Mouse (Mus musculus) erythroblast, embryonic 14.5 days (primary cell): ENCODE results near the gene Akr7a5.

Experiments used
- GATA1 ChIP-seq: IDR thresholded peaks from 2 replicates; pipeline ENCODE4 v1.6.1; 2012; ENCODE audit warnings: low read length, inconsistent platforms, mixed read lengths
- TAL1 ChIP-seq: IDR thresholded peaks from 3 replicates; pipeline ENCODE4 v1.6.1; 2012; ENCODE audit warnings: low read length, inconsistent platforms, mixed read lengths

DNA sequence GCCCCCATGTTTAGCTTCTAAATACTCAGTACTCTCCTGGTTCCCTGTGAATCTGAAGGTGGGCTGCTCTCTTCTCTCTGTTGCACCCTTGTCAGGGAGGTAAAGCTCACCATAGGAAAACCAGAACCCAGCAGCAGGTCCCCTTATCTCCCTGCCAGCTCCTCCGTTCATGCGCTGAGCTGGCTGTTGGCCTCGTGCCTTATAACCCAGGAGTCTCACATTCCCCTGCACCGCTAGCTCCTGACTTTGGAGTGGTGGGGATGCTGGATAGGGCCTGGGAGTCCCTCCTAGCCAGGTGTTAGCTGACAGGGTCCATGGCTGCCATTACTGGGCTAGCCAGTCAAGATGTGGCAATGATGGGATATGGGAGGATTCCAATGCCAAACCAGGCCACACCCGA lies 24.3 kb upstream of the Akr7a5 start:
- TF ChIP-seq GATA1 = no peak
- TF ChIP-seq TAL1 = no peak
